Mouse (Mus musculus) neural tube, embryonic 12.5 days (tissue): ENCODE measurements around the gene Rhebl1. TPM values are rescaled to one million over a fixed set of nuclear protein-coding genes. Genes with fewer than 3 reads are reported as not detected.

Source experiments
- ATAC-seq: fragments of 200-750 bp; cut with Nextera tagmentation; 2 replicates; pipeline ENCODE4 v1.8.0; 2017; ENCODE audit warnings: low read depth, mild to moderate bottlenecking, moderate TSS enrichment, moderate library complexity; ENCODE audit not compliant: low FRiP score
- H3K27ac ChIP-seq: fragments of 300-500 bp; sonication (generic); 2 replicates; pipeline ENCODE4 v1.5.1; 2016
- H3K27me3 ChIP-seq: fragments of 300-500 bp; sonication (generic); replicated peaks from 2 replicates; pipeline ENCODE4 v1.6.1; 2016; ENCODE audit warnings: mild to moderate bottlenecking
- H3K36me3 ChIP-seq: fragments of 300-500 bp; sonication (generic); 2 replicates; pipeline ENCODE4 v1.6.1; 2016; ENCODE audit warnings: mild to moderate bottlenecking
- H3K4me1 ChIP-seq: fragments of 300-500 bp; sonication (generic); 2 replicates; pipeline ENCODE4 v1.6.1; 2016
- H3K4me2 ChIP-seq: fragments of 300-500 bp; sonication (generic); replicated peaks from 2 replicates; pipeline ENCODE4 v1.6.1; 2016; ENCODE audit warnings: mild to moderate bottlenecking
- H3K4me3 ChIP-seq: fragments of 300-500 bp; sonication (generic); 2 replicates; pipeline ENCODE4 v1.5.1; 2016
- H3K9ac ChIP-seq: fragments of 300-500 bp; sonication (generic); 2 replicates; pipeline ENCODE4 v1.6.1; 2016; ENCODE audit warnings: mild to moderate bottlenecking
- H3K9me3 ChIP-seq: fragments of 300-500 bp; sonication (generic); 2 replicates; pipeline ENCODE4 v1.6.1; 2016; ENCODE audit warnings: mild to moderate bottlenecking
- WGBS: fragments of 180-500 bp; shearing (Covaris S2); methylation state at CpG from one replicate; pipeline ENCODE4 v1.1.7; 2016; 5-methylcytosine and 5-hydroxymethylcytosine counted together
- polyA plus RNA-seq: library from polyadenylated mRNA; unstranded; fragments of >200 nt; fragmentation: Nextera tagmentation; extraction: Ambion mirVana; gene quantifications from 2 replicates; pipeline ENCODE4 v1.2.1, GENCODE M21; 2016

The Rhebl1 gene
- polyA plus RNA-seq, 1 experiment from 2014 or later = 27.8 TPM

- Histone ChIP-seq H3K27ac (no peak overlapping the region), H3K9ac (no peak overlapping the region), H3K4me1 (peaks cover 5% of the 10 kb centered on the region; the same call in 1 of the 2 replicates), H3K36me3 (no peaks in the 10 kb centered on the region), H3K9me3 (no peaks in the 10 kb centered on the region), H3K4me3 (no peak overlapping the region), H3K4me2 (no peak overlapping the region), H3K27me3 (no peaks in the 10 kb centered on the region)
- WGBS = 70% methylated on average over 1 of the region's 1 CpGs
- ATAC-seq = no peak
Observed at GRCm38 (mm10) chr15:98884106-98884505, 10.2 kb downstream of the Rhebl1 start.

GRCm38 (mm10) chr15:98883661-98884060, 10.7 kb downstream of the Rhebl1 start:
- ATAC-seq = no peak
- H3K9ac ChIP-seq = no peak overlapping the region
- H3K4me2 ChIP-seq = no peak overlapping the region
- H3K4me3 ChIP-seq = no peak overlapping the region
- H3K4me1 ChIP-seq = peaks cover 5% of the 10 kb centered on the region; the same call in 1 of the 2 replicates
- no peaks in the 10 kb centered on the region for H3K9me3 ChIP-seq
- no peak overlapping the region for H3K27ac ChIP-seq
- no peaks in the 10 kb centered on the region for H3K36me3 ChIP-seq
- H3K27me3 ChIP-seq = no peaks in the 10 kb centered on the region

- peak overlapping the region; percentile 14 for H3K9ac ChIP-seq
- H3K4me3 ChIP-seq = no peak overlapping the region
- no peaks in the 10 kb centered on the region for H3K9me3 ChIP-seq
- no peaks in the 10 kb centered on the region for H3K36me3 ChIP-seq
- H3K4me2 ChIP-seq = peak overlapping the region; percentile 82
- WGBS = 9% methylated on average over 5 of the region's 5 CpGs
- ATAC-seq = peak; percentile 41
- no peak overlapping the region for H3K27ac ChIP-seq
- H3K27me3 ChIP-seq = no peaks in the 10 kb centered on the region
- peaks cover 5% of the 10 kb centered on the region; the same call in 1 of the 2 replicates for H3K4me1 ChIP-seq
Observed at GRCm38 (mm10) chr15:98881656-98882008, 12.7 kb downstream of the Rhebl1 start.

- peak; percentile 99 for ATAC-seq
- H3K27me3 ChIP-seq = no peaks in the 10 kb centered on the region
- H3K9me3 ChIP-seq = no peaks in the 10 kb centered on the region
- WGBS = under 1% methylated on average over 48 of the region's 48 CpGs
- peak overlapping the region; percentile 66 for H3K9ac ChIP-seq
- H3K27ac ChIP-seq = peak overlapping the region; percentile 54
- H3K36me3 ChIP-seq = no peaks in the 10 kb centered on the region
- peak overlapping the region; percentile 82 for H3K4me2 ChIP-seq
- peak overlapping the region; percentile 53 for H3K4me3 ChIP-seq
- peaks cover 5% of the 10 kb centered on the region; the same call in 1 of the 2 replicates for H3K4me1 ChIP-seq
Observed at GRCm38 (mm10) chr15:98880978-98881655, 13.2 kb downstream of the Rhebl1 start.

GRCm38 (mm10) chr15:98877331-98877730, 17.0 kb downstream of the Rhebl1 start:
- Histone ChIP-seq H3K4me1 (peaks cover 5% of the 10 kb centered on the region), H3K27ac (no peak overlapping the region), H3K36me3 (no peaks in the 10 kb centered on the region), H3K27me3 (no peaks in the 10 kb centered on the region), H3K4me2 (no peak overlapping the region), H3K9me3 (no peaks in the 10 kb centered on the region), H3K9ac (no peak overlapping the region), H3K4me3 (no peak overlapping the region)
- ATAC-seq = no peak
- WGBS = 21% methylated on average over 3 of the region's 3 CpGs

- peak overlapping the region; percentile 99 for H3K9ac ChIP-seq
- 2% methylated on average over 51 of the region's 51 CpGs for WGBS
- peak overlapping the region; percentile 99 for H3K4me3 ChIP-seq
- H3K4me1 ChIP-seq = peaks cover 35% of the 10 kb centered on the region
- no peaks in the 10 kb centered on the region for H3K27me3 ChIP-seq
- H3K9me3 ChIP-seq = no peaks in the 10 kb centered on the region
- peak; percentile 87 for ATAC-seq
- H3K36me3 ChIP-seq = no peaks in the 10 kb centered on the region
- H3K4me2 ChIP-seq = peak overlapping the region; percentile 97
- H3K27ac ChIP-seq = peak overlapping the region; percentile 95
Observed at GRCm38 (mm10) chr15:98871916-98872888, 22.1 kb downstream of the Rhebl1 start.

- Histone ChIP-seq H3K4me2 (peak within 1 kb of the TSS; percentile 97), H3K27me3 (no peaks in the 10 kb centered on the region), H3K4me1 (peaks cover 35% of the 10 kb centered on the region), H3K36me3 (peaks cover 3% of the 10 kb centered on the region), H3K9me3 (no peaks in the 10 kb centered on the region), H3K9ac (peak within 1 kb of the TSS; percentile 99), H3K27ac (peak within 1 kb of the TSS; percentile 95), H3K4me3 (peak within 1 kb of the TSS; percentile 99)
- ATAC-seq = peak; percentile 45
- under 1% methylated on average over 89 of the region's 94 CpGs for WGBS
Observed at GRCm38 (mm10) chr15:98871070-98871915, 23.0 kb downstream of the Rhebl1 start, which contains the start of gene Kmt2d. Gene Kmt2d (minus strand): TSS chr15:98871204.

- Histone ChIP-seq H3K36me3 (peaks cover 12% of the 10 kb centered on the region), H3K4me2 (peak overlapping the region; percentile 97), H3K4me3 (peak overlapping the region; percentile 99), H3K9ac (peak overlapping the region; percentile 99), H3K9me3 (no peaks in the 10 kb centered on the region), H3K4me1 (peaks cover 35% of the 10 kb centered on the region), H3K27me3 (no peaks in the 10 kb centered on the region), H3K27ac (no peak overlapping the region)
- no peak for ATAC-seq
- WGBS = under 1% methylated on average over 16 of the region's 16 CpGs
Observed at GRCm38 (mm10) chr15:98870179-98871069, 23.9 kb downstream of the Rhebl1 start.

GRCm38 (mm10) chr15:98869342-98870178, 24.8 kb downstream of the Rhebl1 start:
- Histone ChIP-seq H3K4me1 (peaks cover 35% of the 10 kb centered on the region), H3K4me3 (peak overlapping the region; percentile 99), H3K27ac (no peak overlapping the region), H3K27me3 (no peaks in the 10 kb centered on the region), H3K9ac (peak overlapping the region; percentile 99), H3K36me3 (peaks cover 21% of the 10 kb centered on the region), H3K9me3 (no peaks in the 10 kb centered on the region), H3K4me2 (peak overlapping the region; percentile 97)
- no peak for ATAC-seq
- WGBS = 16% methylated on average over 8 of the region's 8 CpGs

- Histone ChIP-seq H3K4me3 (peak overlapping the region; percentile 99), H3K9me3 (no peaks in the 10 kb centered on the region), H3K36me3 (peaks cover 31% of the 10 kb centered on the region), H3K4me1 (peaks cover 35% of the 10 kb centered on the region), H3K4me2 (peak overlapping the region; percentile 97), H3K27ac (no peak overlapping the region), H3K9ac (peak overlapping the region; percentile 99), H3K27me3 (no peaks in the 10 kb centered on the region)
- WGBS = 46% methylated on average over 11 of the region's 11 CpGs
- no peak for ATAC-seq
Observed at GRCm38 (mm10) chr15:98868346-98869063, 25.8 kb downstream of the Rhebl1 start.
